Mouse (Mus musculus) right cerebral cortex, postnatal 25 days (tissue): ENCODE measurements around the gene Tle6.

Experiments
- DNase-seq: peaks from one replicate; pipeline ENCODE4 v3.0.0; 2022

The Tle6 gene

GRCm38 (mm10) chr10:81620786-81621185, 19.9 kb upstream of the Tle6 start:
- DNase-seq: no peak

- DNase-seq: no peak
Measured at GRCm38 (mm10) chr10:81619976-81620375, 19.1 kb upstream of the Tle6 start.

GRCm38 (mm10) chr10:81615486-81615885, 14.6 kb upstream of the Tle6 start:
- DNase-seq: no peak

GRCm38 (mm10) chr10:81612779-81613178, 11.9 kb upstream of the Tle6 start:
- DNase-seq: no peak

- no peak for DNase-seq
Measured at GRCm38 (mm10) chr10:81608308-81608707, 7.4 kb upstream of the Tle6 start.

- peak; percentile 91 for DNase-seq
Measured at GRCm38 (mm10) chr10:81605974-81606751, 5.3 kb upstream of the Tle6 start, which contains the start of gene BC025920. Gene BC025920 (plus strand): TSS chr10:81606270.

GRCm38 (mm10) chr10:81605666-81605973, 4.7 kb upstream of the Tle6 start:
- no peak for DNase-seq

- peak; percentile 84 for DNase-seq
Measured at GRCm38 (mm10) chr10:81604968-81605665, 4.2 kb upstream of the Tle6 start.

- no peak for DNase-seq
Measured at GRCm38 (mm10) chr10:81604019-81604967, 3.4 kb upstream of the Tle6 start.

GRCm38 (mm10) chr10:81602741-81603151, 1.9 kb upstream of the Tle6 start:
- DNase-seq: no peak

GRCm38 (mm10) chr10:81601396-81601905, 578 bp upstream of the Tle6 start:
- no peak for DNase-seq

- no peak for DNase-seq
Measured at GRCm38 (mm10) chr10:81600096-81600495, 777 bp downstream of the Tle6 start.

GRCm38 (mm10) chr10:81599630-81600029, 1.2 kb downstream of the Tle6 start:
- DNase-seq: no peak

GRCm38 (mm10) chr10:81598871-81599270, 2.0 kb downstream of the Tle6 start:
- DNase-seq: no peak

- no peak for DNase-seq
Measured at GRCm38 (mm10) chr10:81598342-81598741, 2.5 kb downstream of the Tle6 start.

- DNase-seq: peak; percentile 35
Measured at GRCm38 (mm10) chr10:81597137-81597950, 3.5 kb downstream of the Tle6 start.

- DNase-seq: peak; percentile 19
Measured at GRCm38 (mm10) chr10:81596611-81597010, 4.3 kb downstream of the Tle6 start.

GRCm38 (mm10) chr10:81595599-81595998, 5.3 kb downstream of the Tle6 start:
- DNase-seq: no peak

- no peak for DNase-seq
Measured at GRCm38 (mm10) chr10:81593935-81594334, 6.9 kb downstream of the Tle6 start.

GRCm38 (mm10) chr10:81593223-81593622, 7.7 kb downstream of the Tle6 start:
- DNase-seq: no peak

GRCm38 (mm10) chr10:81592631-81593030, 8.2 kb downstream of the Tle6 start:
- DNase-seq: no peak

- DNase-seq: no peak
Measured at GRCm38 (mm10) chr10:81591846-81592245, 9.0 kb downstream of the Tle6 start.
